Mouse (Mus musculus): ENCODE measurements around the gene Acaa1b.

The Acaa1b gene

DNA sequence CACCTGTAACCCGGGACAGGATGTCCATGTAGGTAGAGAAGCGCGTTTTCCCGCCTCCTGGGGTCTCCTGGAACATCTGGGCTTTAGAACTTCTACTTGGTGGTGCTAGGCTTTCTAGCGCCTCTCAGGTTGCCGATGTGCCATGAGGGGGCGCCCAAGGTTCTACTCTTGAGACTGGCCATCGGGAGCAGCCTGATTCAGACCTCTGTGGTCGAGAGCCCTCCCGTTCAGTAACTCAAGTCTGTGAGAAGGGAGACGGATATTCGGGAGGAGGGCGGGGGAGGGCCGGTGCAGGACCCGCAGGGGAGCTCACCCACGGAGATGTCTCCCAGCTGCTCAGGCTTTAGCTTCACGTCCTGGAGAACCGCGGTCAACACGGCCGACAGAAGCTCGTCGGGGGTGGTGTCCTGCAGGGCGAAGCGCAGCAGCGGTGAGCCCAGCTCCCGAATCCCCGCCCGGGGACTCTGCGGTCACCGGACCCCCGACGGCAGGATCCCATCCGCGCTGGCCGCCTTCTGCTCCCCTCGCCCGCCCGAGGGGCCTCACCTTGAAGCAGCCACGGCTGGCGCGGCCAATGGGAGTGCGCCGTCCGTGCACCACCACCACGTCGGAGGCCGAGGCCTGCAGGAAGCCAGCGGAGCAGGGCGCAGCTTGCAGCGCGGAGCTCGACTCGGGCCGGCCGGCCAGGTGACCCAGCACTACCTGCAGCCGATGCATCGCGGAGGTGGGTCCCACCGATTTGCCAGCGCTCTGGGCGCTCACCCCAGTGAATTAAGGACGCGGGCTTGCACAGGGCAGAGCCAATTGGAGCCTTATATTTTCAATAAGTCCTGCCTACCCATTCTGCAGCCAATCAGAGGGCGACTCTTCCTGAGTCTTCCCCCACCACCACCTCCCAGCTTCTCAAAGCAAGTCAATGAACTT, at the start of gene Acaa1b:
Gene Acaa1b, minus strand, starts transcription at position 816 of the 924 bp plus-strand sequence.
- DNase-seq (ENCODE audit: low spot score): peak; percentile 65

DNA sequence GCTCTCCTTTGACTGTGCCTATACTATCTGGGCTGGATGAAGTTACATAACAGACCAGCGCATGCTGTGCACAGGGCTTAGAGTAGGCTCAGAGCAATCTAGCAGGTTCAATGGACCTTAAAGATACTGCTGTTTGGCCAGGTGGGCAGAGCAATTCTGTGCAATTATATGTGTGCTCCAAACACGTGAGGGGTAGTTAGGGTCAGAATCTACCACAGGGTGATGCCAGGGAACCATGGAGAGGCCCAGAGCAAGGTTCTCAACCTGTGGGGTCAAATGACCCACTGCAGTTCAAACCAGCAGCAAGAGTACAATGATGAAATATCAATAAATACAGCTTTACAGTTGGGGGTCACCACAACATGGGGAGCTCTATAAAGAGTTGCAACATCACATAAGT, 49.8 kb upstream of the Acaa1b start:
- DNase-seq (ENCODE audit: low spot score): no peak

DNA sequence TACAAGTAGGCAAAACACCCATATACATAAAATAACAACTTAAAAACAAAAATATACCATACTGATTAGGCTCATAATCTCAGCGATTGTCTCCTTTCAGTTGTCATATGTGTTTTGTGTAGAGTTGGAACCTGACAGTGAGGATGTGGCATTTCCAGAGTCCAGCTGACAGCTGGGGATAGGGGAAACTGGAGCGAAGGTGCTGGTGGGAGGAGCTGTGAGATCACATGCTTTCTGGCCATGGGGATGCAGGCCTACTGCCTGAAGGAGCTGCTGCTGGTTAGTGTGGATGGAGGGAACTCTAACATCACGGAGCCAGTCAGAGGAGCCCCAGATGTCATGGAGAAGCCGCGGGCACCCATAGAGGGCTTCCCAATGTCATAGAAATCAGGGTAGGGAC, 48.9 kb upstream of the Acaa1b start:
- no peak for DNase-seq (ENCODE audit: low spot score)

DNA sequence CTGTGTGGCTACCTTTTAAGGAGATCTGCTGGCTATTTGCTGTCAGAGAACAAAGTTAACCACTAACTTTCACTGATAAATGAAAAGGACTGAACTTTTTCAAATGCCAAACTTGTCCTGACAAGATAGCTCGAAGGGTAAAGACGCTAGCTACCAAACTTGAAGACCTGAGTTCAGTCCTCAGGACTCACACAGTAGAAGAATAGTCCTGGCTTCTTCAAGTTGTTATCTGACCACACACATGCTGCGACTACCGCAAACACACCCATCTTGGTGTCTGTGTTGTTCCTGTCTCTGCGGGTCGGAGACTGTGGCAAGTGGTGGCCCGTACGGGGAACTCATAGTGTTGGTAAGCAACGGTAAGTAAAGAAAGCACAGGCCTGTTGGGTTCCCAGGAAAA, 46.7 kb upstream of the Acaa1b start:
- DNase-seq (ENCODE audit: low spot score): no peak

GRCm38 (mm10) chr9:119201653-119202052, 44.8 kb upstream of the Acaa1b start:
- no peak for DNase-seq (ENCODE audit: low spot score)

- no peak for DNase-seq (ENCODE audit: low spot score)
These were observed 42.4 kb upstream of the Acaa1b start for GRCm38 (mm10) chr9:119199151-119199861.

DNA sequence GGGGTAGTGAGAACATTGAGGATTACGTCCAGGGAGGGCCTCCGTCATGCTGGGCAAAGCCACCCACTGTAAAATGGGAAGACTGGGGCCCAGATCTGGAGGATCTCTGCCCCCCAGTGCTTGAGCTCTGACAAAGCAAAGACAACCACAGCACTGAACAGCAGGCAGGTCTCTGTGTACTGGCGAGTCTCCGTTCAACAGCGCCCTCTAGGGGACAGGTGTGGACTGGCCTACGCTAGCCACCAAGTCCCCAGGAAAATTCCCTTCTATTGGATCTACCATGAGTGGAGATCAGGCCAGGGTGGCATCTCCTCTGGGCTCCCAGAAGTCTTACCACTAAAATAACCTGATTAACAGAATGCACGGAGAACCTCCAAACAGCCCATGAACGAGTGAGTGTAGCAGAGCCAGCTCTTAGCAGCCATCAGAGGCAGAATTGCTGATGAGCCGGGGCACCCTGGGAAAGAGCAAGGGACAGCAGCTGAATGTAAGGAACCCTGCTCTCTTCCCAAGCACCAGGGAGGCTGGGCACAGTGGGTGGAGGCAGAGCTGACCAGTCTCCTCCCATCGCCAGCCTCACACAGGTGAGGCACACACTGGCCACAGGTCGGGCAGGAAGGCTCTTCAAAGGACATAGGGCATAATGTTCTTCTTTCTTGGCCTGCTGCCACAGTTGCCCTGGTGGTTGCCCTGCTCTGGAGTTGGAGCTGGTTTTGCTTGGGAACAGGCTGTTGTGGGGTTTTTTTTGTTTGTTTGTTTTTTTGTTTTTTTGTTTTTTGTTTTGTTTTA, 35.5 kb upstream of the Acaa1b start:
- no peak for DNase-seq (ENCODE audit: low spot score)

DNA sequence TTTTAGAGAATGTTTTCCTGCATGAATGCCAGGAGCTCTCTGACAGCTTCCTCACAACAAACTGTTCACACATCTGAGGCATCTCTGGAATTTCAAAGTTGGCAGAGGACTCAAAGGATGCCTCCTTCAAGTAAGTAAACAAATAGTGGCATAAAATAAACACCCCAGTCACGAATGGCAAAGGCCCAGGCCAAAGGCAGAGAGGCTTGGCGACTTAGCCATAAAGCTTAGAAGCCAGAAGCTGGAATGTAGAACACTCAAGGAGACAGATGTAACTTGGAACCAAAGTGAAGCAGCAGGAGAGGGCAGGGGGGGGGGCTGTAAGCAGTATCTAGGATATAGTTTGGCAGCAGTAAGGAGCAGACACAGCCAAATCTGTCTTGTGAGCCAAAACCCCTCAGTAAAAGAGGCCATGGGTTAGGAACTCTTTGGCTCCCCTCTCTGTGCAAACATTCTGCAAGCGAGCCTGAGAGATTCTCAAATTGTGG, 24.4 kb upstream of the Acaa1b start:
- DNase-seq (ENCODE audit: low spot score): no peak

DNA sequence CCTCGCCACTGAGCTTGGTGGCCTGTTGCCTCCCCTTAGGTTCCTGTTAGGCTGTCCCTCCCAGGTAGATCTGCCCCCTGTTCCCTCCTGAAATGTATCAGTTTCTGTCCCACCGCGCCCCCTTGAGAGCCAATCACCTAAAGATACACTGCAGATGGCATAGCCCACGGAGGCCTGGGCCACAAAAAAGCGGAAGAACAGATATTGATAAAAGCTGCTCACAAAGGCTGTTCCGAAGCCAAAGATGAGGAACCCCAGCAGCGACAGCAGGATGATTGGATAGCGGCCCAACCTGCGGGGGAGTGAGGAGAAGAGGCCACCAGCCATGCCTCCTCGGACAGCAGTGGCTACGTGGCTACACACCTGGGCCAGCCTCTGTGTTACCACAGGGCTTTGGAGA, 22.4 kb upstream of the Acaa1b start:
- no peak for DNase-seq (ENCODE audit: low spot score)

- no peak for DNase-seq (ENCODE audit: low spot score)
These were observed 10.7 kb upstream of the Acaa1b start for GRCm38 (mm10) chr9:119167608-119168007.

- DNase-seq (ENCODE audit: low spot score): no peak
These were observed 8.7 kb upstream of the Acaa1b start for GRCm38 (mm10) chr9:119165548-119165947.

DNA sequence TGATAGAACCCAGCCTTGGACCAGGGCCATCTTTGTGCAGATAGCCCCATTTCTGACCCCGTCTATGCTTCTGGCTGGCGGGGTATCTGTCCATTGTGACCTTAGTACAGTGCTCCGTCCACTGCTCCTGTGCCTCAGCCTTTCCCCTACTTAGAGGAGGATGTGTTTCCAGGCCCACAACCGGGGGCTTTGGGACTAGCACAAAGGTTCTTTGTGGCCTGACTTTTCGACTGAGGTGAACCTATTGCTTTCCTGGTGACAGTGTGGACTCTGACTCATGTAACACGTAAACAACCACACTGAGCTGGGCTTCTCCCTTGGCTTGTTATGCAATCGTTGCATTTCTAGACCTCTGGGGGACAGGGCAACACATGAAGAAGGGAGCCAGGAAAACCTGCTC, 7.8 kb upstream of the Acaa1b start:
- no peak for DNase-seq (ENCODE audit: low spot score)

GRCm38 (mm10) chr9:119160689-119161088, 3.8 kb upstream of the Acaa1b start:
- DNase-seq (ENCODE audit: low spot score): no peak

- no peak for DNase-seq (ENCODE audit: low spot score)
These were observed 2.0 kb upstream of the Acaa1b start, which contains the start of gene Gm47289 for GRCm38 (mm10) chr9:119158861-119159260. Gene Gm47289, plus strand, starts transcription at chr9:119159161.

GRCm38 (mm10) chr9:119155826-119156225, 1.1 kb downstream of the Acaa1b start:
- DNase-seq (ENCODE audit: low spot score): no peak

- no peak for DNase-seq (ENCODE audit: low spot score)
These were observed 1.5 kb downstream of the Acaa1b start for GRCm38 (mm10) chr9:119155416-119155815.

DNA sequence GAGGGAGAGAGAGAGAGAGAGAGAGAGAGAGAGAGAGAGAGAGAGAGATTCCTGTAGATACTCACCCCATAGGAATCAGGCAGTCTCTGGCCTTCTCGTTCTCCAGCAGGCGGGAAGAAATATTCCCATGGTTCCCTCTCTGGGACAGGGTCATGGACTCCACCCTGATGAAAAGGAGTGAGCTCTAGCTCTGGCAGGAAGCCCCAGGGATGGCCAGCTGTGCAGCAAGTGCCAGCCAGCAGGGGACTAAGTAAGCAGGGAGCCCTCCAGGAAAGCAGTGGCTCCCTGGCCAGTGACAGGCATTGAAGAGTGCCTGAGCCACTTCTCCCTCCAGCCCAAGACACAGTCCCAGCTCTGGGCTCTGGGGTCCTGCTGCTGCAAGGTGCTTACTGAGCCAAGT, 5.1 kb downstream of the Acaa1b start:
- no peak for DNase-seq (ENCODE audit: low spot score)

- DNase-seq (ENCODE audit: low spot score): peak; percentile 15
These were observed 7.3 kb downstream of the Acaa1b start for GRCm38 (mm10) chr9:119149601-119150000.

DNA sequence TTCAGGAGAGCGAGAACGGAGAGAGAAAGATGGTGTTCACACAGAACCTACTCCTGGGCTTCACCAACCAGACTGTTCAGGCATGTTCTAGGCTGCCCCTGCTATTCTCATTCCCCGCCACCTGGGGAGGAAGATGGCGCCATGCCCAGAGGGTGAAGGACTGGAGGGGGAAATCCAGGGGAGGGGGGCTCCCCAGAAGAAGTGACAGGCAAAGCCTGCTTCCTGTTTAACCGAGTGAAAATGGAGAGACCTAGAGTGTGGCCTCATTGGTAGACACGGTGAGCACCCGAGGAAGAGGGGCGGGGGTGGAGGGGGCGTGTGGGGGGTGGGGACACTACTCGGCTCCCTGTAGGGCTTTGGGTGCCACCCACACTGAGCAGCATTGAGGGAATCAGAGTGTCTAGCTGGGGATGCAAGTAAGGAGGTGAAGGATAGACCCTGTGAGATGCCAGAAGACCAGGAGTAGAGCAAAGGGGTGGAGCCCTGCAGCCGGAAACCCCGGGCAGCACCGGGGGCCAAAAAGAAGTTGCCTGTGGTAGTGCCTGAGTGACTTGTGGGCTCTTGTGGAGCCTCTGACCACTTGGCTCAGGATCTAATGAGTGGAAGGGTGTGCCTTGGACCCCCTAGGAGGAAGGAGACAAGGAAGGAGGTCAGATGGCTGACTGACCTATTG, 10.7 kb downstream of the Acaa1b start:
- DNase-seq (ENCODE audit: low spot score): no peak

DNA sequence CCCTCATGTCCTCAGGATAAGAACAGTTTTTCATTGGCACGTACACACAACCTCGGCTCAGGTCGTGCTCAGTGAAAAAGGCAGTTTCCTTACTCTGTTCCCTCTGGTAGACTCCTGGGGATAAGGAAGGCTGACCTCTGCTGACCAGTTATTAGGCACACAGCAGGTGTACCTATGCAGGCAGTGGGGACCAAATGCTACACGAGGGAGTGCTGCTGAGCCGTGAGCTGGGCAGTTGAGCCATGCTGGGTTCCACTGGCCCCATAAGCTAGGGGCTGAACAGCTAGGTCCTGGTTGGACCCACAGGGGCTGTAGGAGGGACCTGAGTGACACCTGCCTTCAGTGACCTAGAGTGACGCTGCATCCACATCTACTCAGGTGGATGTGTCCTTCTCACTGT, 11.3 kb downstream of the Acaa1b start:
- no peak for DNase-seq (ENCODE audit: low spot score)

DNA sequence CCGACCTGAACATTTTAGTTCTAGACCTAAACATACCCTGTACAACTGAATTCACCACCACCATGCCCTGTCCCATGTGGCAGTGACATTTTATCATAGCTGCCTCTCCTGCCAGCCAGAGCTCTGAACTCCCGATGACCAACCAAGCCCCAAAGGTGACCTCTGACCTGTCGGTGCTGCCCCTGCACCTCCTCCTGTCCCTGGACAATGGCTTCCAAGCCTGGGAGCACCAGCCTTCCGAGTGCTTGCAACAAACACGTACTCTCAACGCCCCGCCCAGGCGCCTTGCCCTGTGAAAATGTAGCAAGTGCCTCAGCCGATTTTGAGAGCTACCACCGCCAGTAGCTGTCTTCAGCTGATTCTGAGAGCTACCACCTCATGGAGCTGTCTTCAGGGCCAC, 11.8 kb downstream of the Acaa1b start:
- no peak for DNase-seq (ENCODE audit: low spot score)

GRCm38 (mm10) chr9:119144696-119145095, 12.2 kb downstream of the Acaa1b start:
- no peak for DNase-seq (ENCODE audit: low spot score)

Measured in ovary, postnatal 10 days (tissue).